Mouse (Mus musculus): ENCODE measurements around the gene 4931429L15Rik. TPM values are rescaled to one million over a fixed set of nuclear protein-coding genes. Genes with fewer than 3 reads are reported as not detected.

4931429L15Rik gene
- total RNA-seq, 2 experiments from 2014 or later: not detected

DNA sequence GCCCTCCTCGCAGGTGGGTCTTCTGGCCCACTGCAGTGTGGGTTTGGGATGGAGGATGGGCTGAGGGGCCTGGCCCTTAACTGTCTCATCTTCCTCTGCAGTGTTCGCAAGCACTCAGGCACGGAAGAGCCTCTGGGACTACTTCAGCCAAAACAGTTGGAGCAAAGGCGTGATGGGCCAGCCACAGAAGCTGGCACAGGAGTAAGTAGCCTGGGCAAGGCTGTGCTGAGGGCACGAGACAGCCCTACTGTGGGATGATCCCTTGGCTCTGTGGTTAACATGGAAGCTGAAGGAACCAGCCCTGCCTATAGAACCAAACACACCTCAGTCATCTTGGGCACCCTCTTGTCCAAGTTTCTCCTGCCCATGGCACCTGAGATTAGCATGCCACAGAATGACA is 50.7 kb downstream of the 4931429L15Rik start:
- no peak for ATAC-seq (replicated peaks; ENCODE audit: low FRiP score, low TSS enrichment, poor library complexity, severe bottlenecking)

DNA sequence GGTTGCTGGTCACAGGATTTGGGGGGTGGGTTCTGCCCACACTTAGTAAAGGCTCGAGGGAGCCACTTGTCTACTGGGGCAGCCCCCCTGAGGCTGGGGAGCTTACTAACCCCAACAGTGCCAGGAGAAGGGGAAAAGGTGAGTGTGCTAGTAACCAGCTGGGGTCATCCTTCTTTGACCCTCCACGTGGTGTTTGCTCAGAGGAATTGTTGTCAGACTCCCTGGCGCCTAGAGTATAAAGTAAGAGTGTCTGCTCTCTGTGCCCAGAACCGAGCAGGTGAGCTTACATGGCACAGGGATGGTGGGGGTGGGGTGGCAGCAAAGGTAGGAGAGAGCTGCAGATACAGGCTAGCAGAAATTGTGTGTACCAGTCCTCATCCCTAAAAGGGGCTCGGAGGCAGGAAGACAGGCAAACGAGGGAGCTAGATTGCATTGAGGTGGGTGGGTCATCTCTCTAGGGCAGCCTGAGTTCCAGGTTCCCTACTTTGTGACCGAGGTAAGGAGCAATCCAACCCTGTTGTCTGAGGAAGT is 51.4 kb downstream of the 4931429L15Rik start, which contains the start of gene Apoa5:
TSS of gene Apoa5 (plus strand) at position 291 of the 531 bp plus-strand sequence.
- no peak for ATAC-seq (replicated peaks; ENCODE audit: low FRiP score, low TSS enrichment, poor library complexity, severe bottlenecking)

- no peak for ATAC-seq (replicated peaks; ENCODE audit: low FRiP score, low TSS enrichment, poor library complexity, severe bottlenecking)
These were observed 58.7 kb downstream of the 4931429L15Rik start for GRCm38 (mm10) chr9:46261131-46261530.

DNA sequence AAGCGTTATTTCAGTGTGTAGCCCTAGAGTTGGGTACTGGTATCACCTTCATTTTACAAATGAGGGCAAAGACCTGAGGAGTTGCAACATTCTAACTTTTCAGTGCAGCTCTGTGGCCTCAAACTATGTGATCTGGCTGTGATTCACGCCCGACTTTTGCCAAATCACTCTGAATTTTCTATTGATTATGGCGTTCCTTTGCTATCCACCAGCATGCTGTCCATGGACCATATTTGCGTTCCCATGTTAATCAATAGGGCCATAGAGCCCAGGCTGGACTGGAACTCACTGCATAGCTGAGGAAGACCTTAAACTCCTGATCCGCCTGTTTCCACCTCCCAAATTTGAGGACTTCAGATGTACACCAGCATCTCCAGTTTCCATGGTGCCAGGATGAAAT is 60.7 kb downstream of the 4931429L15Rik start:
- no peak for ATAC-seq (replicated peaks; ENCODE audit: low FRiP score, low TSS enrichment, poor library complexity, severe bottlenecking)

- no peak for ATAC-seq (replicated peaks; ENCODE audit: low FRiP score, low TSS enrichment, poor library complexity, severe bottlenecking)
These were observed 62.2 kb downstream of the 4931429L15Rik start for GRCm38 (mm10) chr9:46257546-46257945.

DNA sequence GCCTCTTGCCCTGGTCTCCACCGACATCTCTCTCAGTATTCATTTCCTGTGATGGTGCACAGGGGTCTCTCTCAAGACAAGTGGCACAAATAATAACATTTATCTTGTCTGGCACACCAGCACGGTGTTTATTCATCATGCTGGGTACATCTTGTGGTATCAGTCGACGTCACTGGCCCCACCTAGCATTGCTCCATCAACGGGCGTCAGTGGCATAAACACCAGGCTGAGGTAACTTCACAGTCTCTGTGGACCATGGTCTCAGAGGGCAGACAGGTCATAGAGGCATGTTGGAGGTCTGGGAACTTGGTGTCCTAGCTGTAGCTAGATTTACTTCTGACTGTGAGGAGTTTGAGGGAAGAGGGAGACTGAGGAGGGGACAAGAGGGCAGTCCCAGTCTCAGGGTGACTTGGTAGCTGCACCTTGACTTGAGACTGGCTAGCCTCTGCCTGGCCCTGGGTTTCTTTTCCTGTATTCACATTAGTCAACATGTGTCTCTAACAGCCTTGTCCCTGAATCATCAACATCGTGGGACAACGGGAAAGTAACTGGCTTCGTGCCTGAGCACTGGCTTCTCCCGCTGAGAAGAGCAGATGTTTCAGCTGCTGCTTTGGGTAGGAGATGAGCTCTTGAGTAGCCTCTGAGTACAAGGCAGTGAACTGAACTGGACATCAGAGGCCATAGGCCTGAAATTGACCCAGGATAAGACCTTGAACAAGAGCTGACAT is 63.0 kb downstream of the 4931429L15Rik start:
- ATAC-seq (replicated peaks; ENCODE audit: low FRiP score, low TSS enrichment, poor library complexity, severe bottlenecking): no peak

DNA sequence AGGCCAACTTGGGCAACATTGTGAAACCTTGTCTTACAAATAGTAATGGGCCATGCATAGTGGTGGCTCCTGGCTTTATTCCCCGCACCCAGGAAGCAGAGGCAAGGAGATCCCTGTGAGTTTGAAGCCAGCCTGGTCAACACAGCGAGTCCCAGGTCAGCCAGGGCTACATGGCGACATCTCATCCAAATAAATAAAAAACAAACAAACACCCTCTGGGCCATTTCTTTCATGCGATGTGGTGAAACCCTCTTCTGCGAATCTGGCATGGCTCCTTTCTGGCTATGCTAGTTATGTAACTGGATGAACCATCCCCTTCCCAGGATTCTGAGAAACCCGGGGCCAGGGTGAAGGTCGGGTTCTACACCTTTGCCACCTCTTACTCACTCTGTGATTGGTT is 63.6 kb downstream of the 4931429L15Rik start:
- ATAC-seq (replicated peaks; ENCODE audit: low FRiP score, low TSS enrichment, poor library complexity, severe bottlenecking): no peak

Other genes starting within 250 kb of the 4931429L15Rik start
- 0.49 TPM in 1 of 2 replicates, not detected in the other for gene Apoa1, start 91.4 kb downstream of the 4931429L15Rik start, total RNA-seq (2014; fragmentation: Nextera tagmentation)
- not detected in 2 replicates for gene Apoa1, start 91.4 kb downstream of the 4931429L15Rik start, total RNA-seq (2017)
- not detected in 2 replicates for gene Apoc3, start 84.3 kb downstream of the 4931429L15Rik start, total RNA-seq (2014; fragmentation: Nextera tagmentation)
- gene Apoc3, start 84.3 kb downstream of the 4931429L15Rik start, total RNA-seq (2017): not detected in 2 replicates
- not detected in 2 replicates for gene Apoa4, start 79.3 kb downstream of the 4931429L15Rik start, total RNA-seq (2014; fragmentation: Nextera tagmentation)
- not detected in 2 replicates for gene Apoa4, start 79.3 kb downstream of the 4931429L15Rik start, total RNA-seq (2017)
- not detected in 2 replicates for gene Apoa5, start 51.4 kb downstream of the 4931429L15Rik start, total RNA-seq (2014; fragmentation: Nextera tagmentation)
- not detected in 2 replicates for gene Apoa5, start 51.4 kb downstream of the 4931429L15Rik start, total RNA-seq (2017)
- gene Zpr1, start 46.9 kb downstream of the 4931429L15Rik start, total RNA-seq (2014; fragmentation: Nextera tagmentation): 74.5 and 83.1 TPM in 2 replicates
- 44.6 and 76.4 TPM in 2 replicates for gene Zpr1, start 46.9 kb downstream of the 4931429L15Rik start, total RNA-seq (2017)
- 14.0 and 18.1 TPM in 2 replicates for gene Bud13, start 37.0 kb downstream of the 4931429L15Rik start, total RNA-seq (2014; fragmentation: Nextera tagmentation)
- 13.8 and 16.0 TPM in 2 replicates for gene Bud13, start 37.0 kb downstream of the 4931429L15Rik start, total RNA-seq (2017)